9 mouse cellular contexts compared by ENCODE assay signal in the genomic region with DNA sequence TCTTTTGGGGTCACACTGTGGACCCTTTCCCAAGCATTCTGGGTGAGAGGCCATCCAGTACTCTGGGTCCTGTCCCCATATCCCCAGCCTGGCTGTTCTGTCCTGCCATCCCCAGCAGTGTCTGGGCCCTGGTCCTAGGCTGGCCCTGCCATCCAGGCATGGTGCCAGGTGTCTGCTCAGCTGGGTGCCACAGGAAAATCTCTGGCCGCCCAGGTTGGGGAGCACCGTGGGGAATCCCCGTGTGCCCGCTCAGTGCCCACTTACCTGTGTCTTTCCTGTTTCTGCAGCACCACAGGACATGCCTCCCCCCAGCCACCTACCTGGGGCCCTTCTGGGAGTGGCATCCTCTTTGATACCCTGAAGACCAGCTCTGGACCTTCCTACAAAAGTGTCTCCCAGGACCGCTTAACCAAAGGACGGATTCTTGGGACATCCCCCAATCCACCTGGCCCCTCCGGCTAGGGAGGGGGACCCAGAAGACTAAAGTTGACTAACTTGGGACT. TPM values are rescaled to one million over a fixed set of nuclear protein-coding genes. Genes with fewer than 3 reads are reported as not detected.
A peak's percentile ranks its signal among the peaks of the same experiment; 100 is the strongest.
DNase-seq lines count a peak whose midpoint lies in the region; ATAC-seq lines count a peak whose summit lies in the region.
"Had no signal": no experiment of that assay in that cellular context is flagged by ENCODE, and none has a peak within 500 bp of the region (broad histone marks: within the 10 kb centered on the region; RNA-seq: fewer than 3 reads in every experiment).

No protein-coding gene starts in this region.

- H3K4me3 ChIP-seq in heart, embryonic 13.5 days: no peak overlapping the region

- H3K4me2 ChIP-seq in heart, embryonic 13.5 days: no peak overlapping the region

- H3K9me3 ChIP-seq in heart, embryonic 13.5 days: no peaks in the 10 kb centered on the region

- no peaks in the 10 kb centered on the region for H3K27me3 ChIP-seq in heart, embryonic 13.5 days (replicated peaks)

- 80% methylated on average over 7 of the region's 7 CpGs for WGBS in heart, embryonic 13.5 days

- H3K9ac ChIP-seq in heart, embryonic 13.5 days: peak overlapping the region; percentile 69
- H3K9ac ChIP-seq: forebrain, postnatal 0 days had no signal

- H3K36me3 ChIP-seq in heart, embryonic 13.5 days: peaks cover 34% of the 10 kb centered on the region

- H3K4me1 ChIP-seq in heart, embryonic 13.5 days: peaks cover 97% of the 10 kb centered on the region

- DNase-seq in heart, postnatal 36 days: no peak
- DNase-seq in CD4-positive helper T cell, adult 2 months (ENCODE audit: low read depth, low spot score): peak; percentile 39
- peak; percentile 60 to 80 for DNase-seq in adrenal gland, postnatal 36 days
- DNase-seq in induced T-regulatory cell, adult 2 months (ENCODE audit: low read depth): peak; percentile 65
- DNase-seq in embryo, embryonic 10 days (ENCODE audit: low spot score): no peak
- no peak for DNase-seq in left cerebral cortex, adult 8-10 months (ENCODE audit: low spot score in 2 of 2)
- DNase-seq in layer of hippocampus, postnatal 36 days: no peak
- DNase-seq: forebrain, postnatal 0 days had no signal

- peak overlapping the region; percentile 92 for H3K27ac ChIP-seq in heart, embryonic 13.5 days (replicated peaks)

- ATAC-seq in heart, embryonic 13.5 days (ENCODE audit: extremely low read depth, insufficient number of reproducible peaks, low FRiP score, low TSS enrichment): no peak
- ATAC-seq: forebrain, postnatal 0 days had no signal

- intact Hi-C loops in heart, postnatal 36 days (cut with DNase I): loop anchor here (2.0 kb wide), 1 partner anchor 19 kb away; no protein-coding TSS in a partner anchor

RNA-seq across cellular contexts. Expression of gene Rara, which starts 22.4 kb away (rescaled TPM):
- 27.9 and 28.3 TPM in 2 replicates for polyA plus RNA-seq in heart, embryonic 13.5 days (2015; fragmentation: Nextera tagmentation; extraction: Ambion mirVana)
- total RNA-seq in heart, postnatal 36 days (2021): 10 to 100 TPM; 10.5 to 13.6 TPM
- total RNA-seq in adrenal gland, postnatal 36 days (2021): 10 to 100 TPM; 20.0 to 24.5 TPM
- total RNA-seq in left cerebral cortex, adult 8-10 months (2022): 10 to 100 TPM; 11.1 to 11.7 (median 11.4) TPM
- 10 to 100 TPM; 18.5 to 18.7 TPM for total RNA-seq in layer of hippocampus, postnatal 36 days (2021)

RNA-seq across cellular contexts. Expression of gene Gjd3, which starts 32.8 kb away (rescaled TPM):
- polyA plus RNA-seq in heart, embryonic 13.5 days (2015; fragmentation: Nextera tagmentation; extraction: Ambion mirVana): 1.3 and 3.3 TPM in 2 replicates
- total RNA-seq in heart, postnatal 36 days (2021): under 1 TPM; 0.33 to 0.36 TPM
- total RNA-seq in adrenal gland, postnatal 36 days (2021): not detected
- 1 to 10 TPM; 1.2 to 1.8 (median 1.4) TPM for total RNA-seq in left cerebral cortex, adult 8-10 months (2022)
- total RNA-seq in layer of hippocampus, postnatal 36 days (2021): 1 to 10 TPM in 1 of 2 experiments, under 1 TPM in 1; 0.96 to 1.1 TPM

RNA-seq across cellular contexts. Expression of gene Cdc6, which starts 42.4 kb away (rescaled TPM):
- polyA plus RNA-seq in heart, embryonic 13.5 days (2015; fragmentation: Nextera tagmentation; extraction: Ambion mirVana): 21.1 and 22.9 TPM in 2 replicates
- under 1 TPM; 0.14 to 0.49 TPM for total RNA-seq in heart, postnatal 36 days (2021)
- 1 to 10 TPM in 1 of 2 experiments, under 1 TPM in 1; 0.89 to 1.5 TPM for total RNA-seq in adrenal gland, postnatal 36 days (2021)
- total RNA-seq in left cerebral cortex, adult 8-10 months (2022): under 1 TPM; 0.15 to 0.91 (median 0.25) TPM
- under 1 TPM; 0.50 to 0.88 TPM for total RNA-seq in layer of hippocampus, postnatal 36 days (2021)

Comparison
In these comparisons a context has a peak if more than half of its experiments do, and no peak if none do; other contexts are left out.
1. DNase-seq: peak in CD4-positive helper T cell, adult 2 months (single experiment), adrenal gland, postnatal 36 days (2 of 2) and induced T-regulatory cell, adult 2 months (single experiment); none in heart, postnatal 36 days (0 of 2), embryo, embryonic 10 days (single experiment), left cerebral cortex, adult 8-10 months (0 of 2) and layer of hippocampus, postnatal 36 days (0 of 2).